Mouse (Mus musculus) erythroblast, embryonic 14.5 days (primary cell): ENCODE data around the gene Gprc5b.

Experiments
- GATA1 ChIP-seq: IDR thresholded peaks from 2 replicates; pipeline ENCODE4 v1.6.1; 2012; ENCODE audit warnings: low read length, inconsistent platforms, mixed read lengths
- TAL1 ChIP-seq: IDR thresholded peaks from 3 replicates; pipeline ENCODE4 v1.6.1; 2012; ENCODE audit warnings: low read length, inconsistent platforms, mixed read lengths

GRCm38 (mm10) chr7:118995007-118995406, at the start of gene Gprc5b:
- no peak for TF ChIP-seq GATA1
- TF ChIP-seq TAL1: no peak
